Mouse (Mus musculus) erythroid progenitor cell, adult 5-6 weeks (primary cell): Measurements from ENCODE around the gene Atp5j2. TPM values are rescaled to one million over a fixed set of nuclear protein-coding genes. Genes with fewer than 3 reads are reported as not detected.

Experiments
- ATAC-seq: replicated peaks from 2 replicates; pipeline ENCODE4 v1.8.0; 2016; ENCODE audit warnings: moderate number of reproducible peaks, mild to moderate bottlenecking, moderate TSS enrichment, inconsistent platforms; ENCODE audit not compliant: poor library complexity, low FRiP score, severe bottlenecking
- total RNA-seq, 2 experiments: library from RNA; stranded (forward) in 1 of 2; stranded (reverse) in 1 of 2; fragments of 150-400 nt in 1 of 2; fragments of 186-747, 209-891 nt in 1 of 2; gene quantifications; 2 replicates each; pipeline versions ENCODE4 v1.2.3 to v1.2.4; 2015 to 2017; ENCODE audit warnings: low replicate concordance in 2 of 2

Gene Atp5j2
- total RNA-seq, 2 experiments from 2014 or later, result 43.9 to 185 TPM

DNA sequence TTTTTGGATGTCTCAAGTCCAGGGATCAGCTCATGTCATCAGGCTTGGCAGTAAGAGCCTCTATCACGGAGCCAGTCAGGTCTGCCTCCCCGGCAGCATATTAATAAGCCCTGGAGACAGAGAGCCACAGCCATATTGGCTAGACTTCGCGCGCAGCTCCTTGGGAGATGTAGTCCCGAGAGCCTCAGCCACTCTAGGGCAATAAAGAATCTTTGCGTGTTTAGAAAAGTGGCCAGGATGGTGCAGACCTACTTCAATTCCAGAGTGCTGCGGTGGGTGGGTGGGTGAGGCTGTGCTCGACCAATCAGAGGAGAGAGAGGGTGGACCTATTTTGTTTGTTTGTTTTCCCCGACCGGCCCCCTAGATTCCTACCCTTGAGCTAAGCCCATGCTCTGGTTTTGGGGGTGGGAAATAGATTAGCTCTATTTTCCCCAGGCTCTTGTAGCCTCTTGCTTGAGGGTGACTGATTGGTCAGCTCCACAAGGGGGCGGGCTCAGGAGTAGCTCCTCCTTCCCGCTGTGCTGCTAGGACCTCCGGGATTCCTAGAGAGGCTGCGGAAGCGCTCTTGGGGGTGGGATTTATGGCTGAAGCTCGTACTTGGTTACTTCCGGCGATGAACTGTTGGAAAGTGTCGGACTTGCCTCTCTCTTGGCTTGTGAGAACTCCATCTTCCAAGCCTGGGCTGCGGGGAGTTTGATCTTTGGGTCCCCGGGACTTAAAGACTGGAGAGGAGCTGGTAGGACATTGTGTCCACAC, 12.3 kb upstream of the Atp5j2 start, which contains the start of gene Zkscan5:
Gene Zkscan5 (plus strand): TSS at position 627 of the 756 bp plus-strand sequence.
- ATAC-seq, result peak; percentile 87

DNA sequence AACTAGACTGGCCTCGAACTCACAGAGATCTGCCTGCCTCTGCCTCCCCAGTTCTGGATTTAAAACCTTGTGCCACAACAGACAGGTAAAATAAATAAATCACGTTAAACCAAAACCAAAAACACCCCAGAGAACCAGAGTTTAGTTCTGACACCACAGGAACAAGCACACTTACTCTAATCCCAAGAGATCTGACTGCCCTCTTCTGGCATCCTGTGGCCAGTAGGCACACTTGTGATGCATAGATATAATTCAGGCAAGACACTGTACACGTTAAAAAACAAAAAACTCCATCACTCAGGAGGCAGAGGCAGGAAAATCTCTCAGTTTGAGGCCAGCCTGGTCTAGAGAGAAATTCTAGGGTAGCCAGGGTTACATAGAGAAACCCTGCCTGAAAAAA, 10.6 kb upstream of the Atp5j2 start:
- no peak for ATAC-seq

DNA sequence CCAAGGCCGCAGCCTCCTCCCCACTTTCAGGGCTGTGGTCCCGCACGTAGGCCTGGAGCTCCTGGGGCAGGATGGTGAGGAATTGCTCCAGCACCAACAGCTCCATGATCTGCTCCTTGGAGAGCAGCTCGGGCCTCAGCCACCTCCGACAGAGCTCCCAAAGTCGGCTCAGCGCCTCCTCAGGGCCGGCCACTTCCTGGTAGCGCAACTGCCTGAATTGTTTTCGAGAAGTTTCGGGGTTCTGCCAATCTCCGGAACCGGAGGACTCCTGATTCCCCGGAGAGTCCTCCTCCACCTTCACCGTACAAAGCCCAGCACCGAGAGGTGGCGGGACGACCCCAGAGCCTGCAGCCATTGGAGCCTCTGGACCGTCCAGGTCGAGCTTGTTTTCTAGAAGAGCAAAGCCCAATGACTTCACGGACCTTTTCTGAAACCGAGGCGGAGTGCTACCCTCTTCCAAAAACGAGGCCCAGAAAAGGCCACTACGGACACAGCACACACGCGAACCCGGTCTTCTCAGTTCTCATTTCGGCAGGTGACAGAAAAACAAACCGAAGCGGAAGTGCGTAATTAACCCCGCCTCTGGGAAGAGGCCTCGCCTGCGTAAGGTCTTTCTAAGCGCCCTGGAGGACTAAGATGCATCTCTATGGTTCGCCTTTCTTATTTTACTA, 9.6 kb upstream of the Atp5j2 start, which contains the start of gene Zkscan14:
Gene Zkscan14 (minus strand): TSS at position 548 of the 671 bp plus-strand sequence.
- peak; percentile 75 for ATAC-seq

DNA sequence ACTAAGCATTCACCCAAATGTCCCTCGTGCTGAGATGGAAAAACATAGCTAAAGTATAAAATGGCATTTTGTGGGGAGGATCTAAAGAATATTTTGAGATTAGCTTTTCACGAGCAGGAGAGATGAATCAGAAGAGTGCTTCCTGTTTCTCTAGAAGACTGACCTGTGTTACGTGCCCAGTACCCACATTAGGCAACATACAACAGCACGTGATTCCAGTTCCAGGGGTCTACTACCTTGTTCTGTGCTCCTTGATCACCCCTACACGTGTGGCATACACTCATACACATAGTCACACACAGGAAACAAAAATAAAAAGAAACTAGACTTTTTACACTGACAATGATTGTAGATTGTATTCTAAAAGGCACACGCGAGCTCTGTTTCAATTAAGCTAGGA, 8.5 kb upstream of the Atp5j2 start:
- no peak for ATAC-seq

DNA sequence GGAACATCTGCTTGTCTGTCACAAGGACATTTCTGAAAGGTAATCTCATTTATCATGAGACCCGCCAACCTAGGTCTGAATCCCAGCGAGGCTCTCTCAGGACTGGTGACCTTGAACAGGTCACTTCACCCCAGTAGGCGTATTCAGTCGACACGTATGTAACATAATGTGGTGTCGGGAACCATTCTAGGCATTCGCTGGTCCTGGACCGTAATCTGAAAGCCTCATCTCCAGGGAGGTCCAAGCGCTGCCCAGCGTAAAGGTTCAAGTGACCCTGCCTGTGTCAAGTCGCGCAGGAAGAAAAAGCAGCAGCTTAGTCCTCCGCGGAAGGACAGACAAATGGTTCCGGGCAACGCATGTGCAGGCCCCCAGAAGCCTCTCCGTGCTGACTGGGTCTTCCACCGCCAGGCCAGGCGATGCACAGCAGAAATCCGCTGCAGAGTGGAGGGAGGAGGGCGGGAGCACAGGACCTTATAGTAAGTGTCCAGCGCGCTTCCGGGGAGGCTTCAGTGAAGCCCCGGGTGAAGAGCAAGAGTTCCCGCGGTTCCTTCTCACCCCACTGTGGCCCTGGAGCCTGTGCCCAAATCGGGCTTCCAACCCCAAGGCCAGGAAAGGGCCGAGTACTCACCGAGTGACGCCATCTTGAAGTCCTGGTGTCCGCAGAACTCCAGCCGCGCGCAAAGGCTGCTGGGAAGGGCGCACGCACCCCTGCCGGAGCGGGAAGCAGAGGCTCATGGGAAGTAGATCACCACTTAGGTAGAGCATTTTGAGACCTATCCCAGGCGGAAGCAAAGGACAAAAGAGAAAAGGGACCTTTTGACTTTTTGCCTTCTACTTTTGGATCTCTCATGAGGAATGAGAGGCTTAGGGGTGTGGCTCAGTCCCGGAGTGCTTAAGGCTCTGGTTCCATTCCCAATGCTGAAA, 725 bp downstream of the Atp5j2 start:
- ATAC-seq, result peak; percentile 95

DNA sequence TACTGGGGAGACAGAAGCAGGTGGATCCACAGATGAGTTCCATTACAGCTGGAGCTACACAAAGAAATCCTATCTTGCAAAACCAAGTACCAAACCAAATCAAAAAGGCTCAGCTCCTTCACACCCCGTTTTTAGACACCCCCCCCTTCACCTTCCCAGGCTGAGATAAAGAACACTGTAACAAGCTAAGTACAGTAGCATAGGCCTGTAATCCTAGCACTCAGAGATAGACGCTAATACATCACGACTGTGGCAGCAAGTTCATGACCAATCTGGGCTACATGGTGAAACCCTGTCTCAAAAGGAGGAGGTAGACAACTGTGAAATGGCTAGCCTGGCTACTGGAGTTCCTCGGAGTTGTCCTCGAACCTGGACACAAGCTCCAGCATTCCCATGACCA, 1.5 kb downstream of the Atp5j2 start:
- ATAC-seq, result no peak

DNA sequence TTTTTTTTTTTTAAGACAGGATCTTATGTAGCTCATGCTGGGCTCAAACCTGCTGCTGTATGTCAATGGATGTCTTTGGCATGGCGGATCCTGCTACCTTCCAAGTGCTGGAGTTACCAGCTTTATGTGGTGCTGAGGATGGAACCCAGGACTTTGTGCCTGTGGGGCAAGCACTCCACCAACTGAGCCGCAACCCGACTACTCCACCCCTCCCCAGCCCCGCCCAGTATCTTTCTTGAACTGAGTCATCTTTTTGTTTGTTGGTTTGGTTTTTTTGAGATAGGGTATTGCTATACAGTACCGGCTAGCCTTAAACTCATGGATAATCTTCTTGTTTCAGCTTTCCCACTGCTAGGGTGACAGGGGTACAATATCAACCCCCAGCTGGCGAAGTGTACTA, 2.4 kb downstream of the Atp5j2 start:
- 0 out of 2 replicates have a peak, but pooled peaks have one; percentile 32 for ATAC-seq

DNA sequence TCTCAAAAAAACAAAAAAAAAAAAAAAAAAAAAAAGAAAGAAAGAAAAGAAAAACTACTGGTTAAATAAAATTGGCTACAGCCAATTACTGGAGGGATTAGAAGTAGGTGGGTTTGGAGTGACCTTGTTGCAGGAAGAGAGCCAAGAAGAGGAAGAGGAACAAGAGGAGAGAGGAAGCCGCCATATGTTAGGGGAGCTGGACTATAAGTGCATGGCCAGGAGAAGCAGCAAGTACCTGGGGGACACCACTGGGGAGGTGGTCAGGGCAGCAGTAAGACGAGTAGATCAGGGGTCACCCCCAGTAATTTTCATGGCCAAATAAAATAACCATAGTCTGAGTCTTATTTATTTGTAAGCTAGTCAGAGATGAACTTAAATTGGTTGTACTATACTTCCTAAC, 6.6 kb downstream of the Atp5j2 start:
- ATAC-seq, result no peak

DNA sequence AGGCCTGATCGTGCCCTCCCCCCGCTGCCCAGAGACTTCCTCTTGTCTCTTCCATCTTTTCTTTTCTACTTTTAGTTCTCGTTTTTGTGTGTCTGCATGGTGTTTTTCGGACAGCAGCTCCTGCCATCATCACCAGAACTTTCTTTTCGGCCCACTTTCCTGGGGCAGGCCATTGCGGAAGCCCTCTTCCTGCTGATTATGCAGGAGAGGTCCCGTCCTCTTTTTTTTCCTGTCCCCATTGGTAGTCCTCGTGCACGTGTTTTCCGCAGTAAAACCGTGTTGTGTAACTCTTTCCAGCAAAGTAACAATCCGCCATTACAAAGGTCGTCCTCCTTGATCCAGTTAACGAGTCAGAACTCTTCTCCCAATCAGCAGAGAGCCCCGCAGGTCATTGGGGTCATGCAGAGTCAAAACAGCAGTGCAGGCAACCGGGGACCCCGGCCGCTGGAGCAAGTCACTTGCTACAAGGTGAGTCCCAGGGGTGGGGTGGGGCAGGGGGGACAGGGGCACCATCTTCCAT, 13.3 kb downstream of the Atp5j2 start:
- no peak for ATAC-seq

DNA sequence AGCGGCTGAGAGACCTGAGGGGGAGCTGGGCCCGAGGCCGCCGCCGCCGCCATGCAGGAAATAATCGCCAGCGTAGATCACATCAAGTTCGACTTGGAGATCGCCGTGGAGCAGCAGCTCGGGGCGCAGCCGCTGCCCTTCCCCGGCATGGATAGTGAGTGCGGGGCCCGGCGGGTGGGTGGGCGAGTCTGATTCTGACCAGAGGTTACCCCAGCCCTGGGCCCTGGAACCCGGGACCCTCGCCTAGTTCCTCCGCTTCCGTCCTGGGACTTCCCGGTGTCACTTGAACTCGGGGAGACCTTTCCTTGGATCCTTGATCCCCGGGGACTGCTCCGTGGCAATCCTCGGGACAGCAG, 24.6 kb downstream of the Atp5j2 start:
- peak; percentile 22 for ATAC-seq

DNA sequence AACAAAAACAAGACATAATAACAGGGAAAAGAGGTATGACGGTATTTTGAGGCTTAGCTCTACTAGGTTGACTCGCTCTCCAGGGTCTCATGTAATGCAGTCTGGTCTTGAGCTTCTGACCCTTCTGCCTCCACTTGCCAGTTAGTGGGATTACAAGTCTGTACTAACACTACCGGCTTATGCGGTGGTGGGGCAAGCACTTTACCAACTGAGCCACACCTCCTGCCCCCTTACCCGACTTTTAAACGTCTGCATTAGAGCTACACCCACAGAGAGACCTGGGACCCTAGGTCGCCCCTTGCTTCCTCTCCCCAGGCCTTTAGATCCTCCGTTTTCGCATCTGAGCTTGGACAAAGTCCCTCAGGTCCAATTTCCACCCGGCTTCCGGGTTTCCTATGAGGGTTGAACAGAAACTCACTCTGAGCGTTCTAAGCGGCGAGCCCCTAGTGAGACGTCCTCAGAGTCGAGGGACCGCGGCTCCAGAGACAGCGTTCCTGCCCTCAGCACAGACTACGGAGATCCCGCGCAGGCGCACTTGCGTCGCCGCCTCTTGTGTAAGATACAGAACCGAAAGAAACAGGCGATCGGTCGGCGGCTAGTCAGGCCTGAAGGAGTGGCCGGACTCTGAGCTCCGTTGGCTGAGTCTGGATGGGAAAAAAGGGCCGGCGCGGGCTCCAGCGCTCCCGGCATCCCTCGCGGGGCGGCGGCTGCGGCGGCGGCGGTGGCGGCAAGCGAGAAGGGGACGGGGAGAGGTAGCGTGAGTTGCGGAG, 25.1 kb downstream of the Atp5j2 start, which contains the start of the genes Ptcd1 and Cpsf4:
Gene Ptcd1 (minus strand): TSS at position 573 of the 770 bp plus-strand sequence.
Gene Cpsf4 (plus strand): TSS at position 678 of the 770 bp plus-strand sequence.
- peak; percentile 90 for ATAC-seq

DNA sequence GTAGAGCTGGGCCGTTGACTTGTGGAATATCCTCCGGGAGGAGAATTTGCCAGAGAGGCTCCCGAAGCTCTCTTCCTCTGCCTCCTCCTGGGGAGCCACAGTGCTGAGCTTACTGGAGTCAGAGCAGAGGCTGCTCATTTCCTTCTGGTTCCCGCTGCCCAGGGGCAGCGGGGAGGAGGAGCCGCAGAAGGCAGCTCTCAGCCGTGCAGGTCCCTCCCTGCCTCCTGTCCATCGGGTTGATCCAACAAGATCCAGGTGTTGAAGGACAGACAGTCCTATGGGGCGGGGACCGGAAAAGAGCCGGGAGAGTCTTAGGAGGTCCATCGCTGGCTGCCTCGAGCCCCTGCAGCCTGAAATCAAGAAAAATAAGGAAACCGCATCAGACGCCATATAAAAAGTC, 26.7 kb downstream of the Atp5j2 start:
- ATAC-seq, result no peak

DNA sequence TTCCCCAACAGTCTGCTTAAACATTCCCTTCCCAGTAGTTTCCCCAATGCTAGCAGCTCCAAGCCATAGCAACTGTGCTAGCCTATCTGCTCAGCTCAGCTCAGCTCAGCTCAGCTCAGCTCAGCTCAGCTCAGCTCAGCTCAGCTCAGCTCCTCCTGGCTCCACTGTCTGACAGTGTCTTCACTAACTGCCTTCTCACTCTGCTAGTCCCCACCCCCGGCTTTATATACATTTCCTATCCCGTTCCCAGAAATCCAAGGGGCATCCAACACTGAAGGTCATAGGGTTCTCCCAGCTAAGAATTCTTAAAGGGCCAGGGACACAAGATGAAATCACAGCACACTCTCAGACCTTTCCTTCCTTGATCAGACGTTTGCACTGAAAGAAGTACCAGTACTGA, 27.2 kb downstream of the Atp5j2 start:
- ATAC-seq, result no peak

DNA sequence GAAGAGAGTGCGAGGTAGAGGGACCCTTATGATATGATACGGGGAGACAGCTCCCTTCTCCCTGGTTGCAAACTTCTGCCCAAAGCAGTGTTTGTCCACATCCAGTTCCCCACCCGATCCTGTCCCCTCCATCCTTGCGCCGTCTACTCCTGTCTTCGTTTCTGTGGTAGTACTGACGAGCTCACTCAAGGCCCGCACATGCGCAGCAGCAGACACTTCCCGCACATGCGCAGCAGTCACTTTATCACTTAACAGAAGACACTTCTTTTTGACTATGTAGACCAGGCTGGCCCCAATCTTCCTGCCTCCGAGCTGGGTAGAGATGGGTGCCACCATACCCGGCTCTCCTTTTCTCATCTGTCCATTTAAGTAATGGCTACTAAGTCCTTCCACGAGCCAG, 30.5 kb downstream of the Atp5j2 start:
- no peak for ATAC-seq

DNA sequence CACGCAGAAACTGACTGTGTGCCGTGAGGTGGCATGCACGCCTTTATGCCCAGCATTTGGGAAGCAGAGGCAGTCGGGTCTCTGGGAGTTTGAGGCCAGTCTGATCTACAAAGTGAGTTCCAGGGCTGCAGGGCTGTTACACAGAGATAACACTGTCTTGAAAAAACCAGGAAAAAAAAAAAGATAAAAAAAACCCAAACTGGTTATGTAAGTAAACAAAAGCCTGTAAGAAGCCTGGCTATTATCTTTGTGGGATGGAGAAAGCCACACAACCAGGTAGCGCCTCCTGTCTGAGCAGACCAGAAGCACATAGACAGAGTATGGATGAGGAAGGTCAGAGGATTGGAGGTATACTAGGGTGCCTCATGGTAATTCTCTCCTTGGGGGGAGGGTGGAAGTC, 39.2 kb downstream of the Atp5j2 start:
- peak; percentile 52 for ATAC-seq

DNA sequence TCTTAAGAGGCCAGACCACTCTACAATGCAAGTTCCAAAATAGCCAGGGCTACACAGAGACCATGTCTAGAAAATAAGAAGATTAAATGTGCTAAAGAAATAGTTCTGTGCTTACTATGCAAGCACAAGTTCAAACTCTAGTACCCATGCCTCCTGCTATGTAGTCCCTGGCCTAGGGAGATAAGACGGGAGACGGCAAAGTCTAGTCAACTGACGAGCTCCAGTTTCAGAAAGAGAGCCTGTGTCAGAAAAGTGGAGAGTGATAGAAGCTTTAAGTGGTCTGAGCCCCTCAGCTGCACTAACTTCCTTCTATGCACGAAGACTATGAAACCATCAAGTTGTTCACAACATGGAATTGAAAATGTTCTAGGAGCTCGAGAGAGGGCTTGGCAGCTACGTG, 42.6 kb downstream of the Atp5j2 start:
- ATAC-seq, result no peak

DNA sequence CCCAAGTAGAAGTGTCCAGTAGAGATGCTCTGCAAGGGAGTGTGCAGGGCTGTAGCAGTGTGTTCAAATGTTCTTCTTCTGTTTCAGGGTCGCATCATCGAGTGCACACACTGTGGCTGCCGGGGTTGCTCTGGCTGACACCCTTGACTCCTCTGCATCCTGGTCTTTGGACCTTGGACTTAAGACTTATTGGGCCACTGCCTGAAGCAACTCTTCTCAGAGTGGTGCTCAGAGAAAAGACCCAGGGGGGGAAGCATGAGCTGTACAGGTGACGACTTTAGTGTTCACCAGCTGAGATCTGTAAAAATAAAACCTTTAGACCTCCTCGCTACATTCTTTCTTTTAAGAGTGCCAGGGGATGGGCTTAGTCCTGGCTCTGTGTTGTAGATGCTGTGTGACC, 44.1 kb downstream of the Atp5j2 start:
- no peak for ATAC-seq

DNA sequence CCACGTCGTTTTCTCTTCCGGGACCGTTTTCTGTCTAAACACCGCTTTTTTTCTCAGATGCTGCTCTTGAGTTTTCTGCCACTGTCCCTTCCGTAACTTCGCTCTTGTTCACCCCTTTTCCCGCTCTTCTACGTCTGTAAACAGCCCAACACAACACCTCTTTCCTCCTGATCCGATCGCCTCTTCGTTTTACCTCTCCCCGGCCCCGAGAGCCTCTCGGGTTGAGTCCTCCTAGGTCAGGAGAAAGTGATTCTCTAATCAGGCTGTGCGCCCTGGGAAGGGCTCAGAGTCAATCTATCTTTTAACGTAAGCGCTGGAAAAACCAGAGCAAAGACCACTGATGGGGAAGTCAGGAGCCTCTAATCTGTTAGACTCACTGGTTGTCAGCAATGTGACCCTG, 51.3 kb downstream of the Atp5j2 start:
- peak; percentile 57 for ATAC-seq
